Mouse (Mus musculus): ENCODE results near the gene Mlf2. TPM values are rescaled to one million over a fixed set of nuclear protein-coding genes. Genes with fewer than 3 reads are reported as not detected.

The Mlf2 gene
- polyA plus RNA-seq, 1 experiment from 2014 or later: 406 TPM

GRCm38 (mm10) chr6:124920318-124921085 is 10.7 kb upstream of the Mlf2 start:
- H3K27ac ChIP-seq (replicated peaks; ENCODE audit: low read depth, low read length): peak overlapping the region; percentile 96
- WGBS: 24% methylated on average over 9 of the region's 9 CpGs
- peak overlapping the region; percentile 30 for H3K4me2 ChIP-seq (ENCODE audit: low read depth, severe bottlenecking)
- H3K27me3 ChIP-seq (ENCODE audit: control insufficient read depth, insufficient read depth, low read length): no peaks in the 10 kb centered on the region
- H3K36me3 ChIP-seq (ENCODE audit: control insufficient read depth, insufficient read depth, low read length): no peaks in the 10 kb centered on the region; the same call in 1 of the 2 replicates
- H3K9ac ChIP-seq (ENCODE audit: low read length): peak overlapping the region; percentile 56
- no peak overlapping the region for H3K4me3 ChIP-seq (ENCODE audit: low read depth, low read length)
- H3K9me3 ChIP-seq (ENCODE audit: control insufficient read depth, low read length): no peaks in the 10 kb centered on the region
- H3K4me1 ChIP-seq (ENCODE audit: control insufficient read depth, insufficient read depth, low read length): peaks cover 36% of the 10 kb centered on the region
- ATAC-seq (ENCODE audit: insufficient number of reproducible peaks, low FRiP score, low TSS enrichment, low read depth) (no peak), DNase-seq (ENCODE audit: low spot score) (no peak)

- no peaks in the 10 kb centered on the region for H3K9me3 ChIP-seq (ENCODE audit: control insufficient read depth, low read length)
- no peaks in the 10 kb centered on the region for H3K27me3 ChIP-seq (ENCODE audit: control insufficient read depth, insufficient read depth, low read length)
- 80% methylated on average over 4 of the region's 4 CpGs for WGBS
- H3K4me2 ChIP-seq (ENCODE audit: low read depth, severe bottlenecking): no peak overlapping the region
- H3K36me3 ChIP-seq (ENCODE audit: control insufficient read depth, insufficient read depth, low read length): no peaks in the 10 kb centered on the region
- DNase-seq (ENCODE audit: low spot score) (no peak), ATAC-seq (ENCODE audit: insufficient number of reproducible peaks, low FRiP score, low TSS enrichment, low read depth) (no peak)
- H3K4me3 ChIP-seq (ENCODE audit: low read depth, low read length): no peak overlapping the region
- no peak overlapping the region for H3K9ac ChIP-seq (ENCODE audit: low read length)
- peaks cover 30% of the 10 kb centered on the region for H3K4me1 ChIP-seq (ENCODE audit: control insufficient read depth, insufficient read depth, low read length)
- no peak overlapping the region; the same call in 1 of the 2 replicates for H3K27ac ChIP-seq (replicated peaks; ENCODE audit: low read depth, low read length)
Observed at GRCm38 (mm10) chr6:124921539-124921938, 9.6 kb upstream of the Mlf2 start.

GRCm38 (mm10) chr6:124925173-124925793 is 5.9 kb upstream of the Mlf2 start:
- no peak for ATAC-seq (ENCODE audit: insufficient number of reproducible peaks, low FRiP score, low TSS enrichment, low read depth)
- Histone ChIP-seq H3K4me2 (ENCODE audit: low read depth, severe bottlenecking) (0 out of 2 replicates have a peak overlapping the region, but pooled peaks have one; percentile 0), H3K9me3 (ENCODE audit: control insufficient read depth, low read length) (no peaks in the 10 kb centered on the region), H3K9ac (ENCODE audit: low read length) (no peak overlapping the region), H3K27me3 (ENCODE audit: control insufficient read depth, insufficient read depth, low read length) (no peaks in the 10 kb centered on the region), H3K4me1 (ENCODE audit: control insufficient read depth, insufficient read depth, low read length) (peaks cover 23% of the 10 kb centered on the region), H3K27ac (replicated peaks; ENCODE audit: low read depth, low read length) (no peak overlapping the region), H3K4me3 (ENCODE audit: low read depth, low read length) (no peak overlapping the region), H3K36me3 (ENCODE audit: control insufficient read depth, insufficient read depth, low read length) (no peaks in the 10 kb centered on the region)
- peak; percentile 51 for DNase-seq (ENCODE audit: low spot score)
- 18% methylated on average over 12 of the region's 12 CpGs for WGBS

GRCm38 (mm10) chr6:124925941-124926340 is 5.2 kb upstream of the Mlf2 start:
- ATAC-seq (ENCODE audit: insufficient number of reproducible peaks, low FRiP score, low TSS enrichment, low read depth) (no peak), DNase-seq (ENCODE audit: low spot score) (no peak)
- H3K4me2 ChIP-seq (ENCODE audit: low read depth, severe bottlenecking): no peak overlapping the region
- H3K4me1 ChIP-seq (ENCODE audit: control insufficient read depth, insufficient read depth, low read length): peaks cover 19% of the 10 kb centered on the region
- H3K36me3 ChIP-seq (ENCODE audit: control insufficient read depth, insufficient read depth, low read length): no peaks in the 10 kb centered on the region
- 58% methylated on average over 5 of the region's 5 CpGs for WGBS
- no peaks in the 10 kb centered on the region for H3K9me3 ChIP-seq (ENCODE audit: control insufficient read depth, low read length)
- H3K4me3 ChIP-seq (ENCODE audit: low read depth, low read length): no peak overlapping the region
- no peak overlapping the region for H3K9ac ChIP-seq (ENCODE audit: low read length)
- H3K27ac ChIP-seq (replicated peaks; ENCODE audit: low read depth, low read length): 0 out of 2 replicates have a peak overlapping the region, but pooled peaks have one; percentile 12
- no peaks in the 10 kb centered on the region for H3K27me3 ChIP-seq (ENCODE audit: control insufficient read depth, insufficient read depth, low read length)

- Histone ChIP-seq H3K4me1 (ENCODE audit: control insufficient read depth, insufficient read depth, low read length) (peaks cover 15% of the 10 kb centered on the region), H3K36me3 (ENCODE audit: control insufficient read depth, insufficient read depth, low read length) (peaks cover 11% of the 10 kb centered on the region), H3K9me3 (ENCODE audit: control insufficient read depth, low read length) (no peaks in the 10 kb centered on the region), H3K9ac (ENCODE audit: low read length) (no peak overlapping the region), H3K27ac (replicated peaks; ENCODE audit: low read depth, low read length) (peak overlapping the region; percentile 82), H3K27me3 (ENCODE audit: control insufficient read depth, insufficient read depth, low read length) (no peaks in the 10 kb centered on the region), H3K4me3 (ENCODE audit: low read depth, low read length) (peak overlapping the region; percentile 91), H3K4me2 (ENCODE audit: low read depth, severe bottlenecking) (peak overlapping the region; percentile 18)
- ATAC-seq (ENCODE audit: insufficient number of reproducible peaks, low FRiP score, low TSS enrichment, low read depth) (no peak; the same call in 1 of the 2 replicates), DNase-seq (ENCODE audit: low spot score) (no peak)
- WGBS: 51% methylated on average over 1 of the region's 1 CpGs
Observed at GRCm38 (mm10) chr6:124930231-124930630, 955 bp upstream of the Mlf2 start.

GRCm38 (mm10) chr6:124931525-124932313 is 533 bp downstream of the Mlf2 start:
- peak; percentile 58 for DNase-seq (ENCODE audit: low spot score)
- H3K4me1 ChIP-seq (ENCODE audit: control insufficient read depth, insufficient read depth, low read length): peaks cover 10% of the 10 kb centered on the region
- ATAC-seq (ENCODE audit: insufficient number of reproducible peaks, low FRiP score, low TSS enrichment, low read depth): peak; percentile 58
- H3K4me2 ChIP-seq (ENCODE audit: low read depth, severe bottlenecking): peak overlapping the region; percentile 71
- H3K27ac ChIP-seq (replicated peaks; ENCODE audit: low read depth, low read length): peak overlapping the region; percentile 82
- no peaks in the 10 kb centered on the region for H3K9me3 ChIP-seq (ENCODE audit: control insufficient read depth, low read length)
- H3K4me3 ChIP-seq (ENCODE audit: low read depth, low read length): peak overlapping the region; percentile 91
- no peaks in the 10 kb centered on the region for H3K27me3 ChIP-seq (ENCODE audit: control insufficient read depth, insufficient read depth, low read length)
- H3K36me3 ChIP-seq (ENCODE audit: control insufficient read depth, insufficient read depth, low read length): peaks cover 19% of the 10 kb centered on the region
- WGBS: 1% methylated on average over 47 of the region's 48 CpGs
- peak overlapping the region; percentile 91 for H3K9ac ChIP-seq (ENCODE audit: low read length)

- H3K27me3 ChIP-seq (ENCODE audit: control insufficient read depth, insufficient read depth, low read length): no peaks in the 10 kb centered on the region
- peaks cover 19% of the 10 kb centered on the region for H3K36me3 ChIP-seq (ENCODE audit: control insufficient read depth, insufficient read depth, low read length)
- 55% methylated on average over 12 of the region's 12 CpGs for WGBS
- ATAC-seq (ENCODE audit: insufficient number of reproducible peaks, low FRiP score, low TSS enrichment, low read depth) (no peak), DNase-seq (ENCODE audit: low spot score) (no peak)
- peak overlapping the region; percentile 91 for H3K4me3 ChIP-seq (ENCODE audit: low read depth, low read length)
- H3K4me1 ChIP-seq (ENCODE audit: control insufficient read depth, insufficient read depth, low read length): peaks cover 10% of the 10 kb centered on the region
- H3K4me2 ChIP-seq (ENCODE audit: low read depth, severe bottlenecking): peak overlapping the region; percentile 71
- H3K9me3 ChIP-seq (ENCODE audit: control insufficient read depth, low read length): no peaks in the 10 kb centered on the region
- H3K9ac ChIP-seq (ENCODE audit: low read length): peak overlapping the region; percentile 91
- 0 out of 2 replicates have a peak overlapping the region, but pooled peaks have one; percentile 25 for H3K27ac ChIP-seq (replicated peaks; ENCODE audit: low read depth, low read length)
Observed at GRCm38 (mm10) chr6:124932314-124932695, 1.1 kb downstream of the Mlf2 start.

GRCm38 (mm10) chr6:124933127-124933526 is 1.9 kb downstream of the Mlf2 start:
- DNase-seq (ENCODE audit: low spot score) (no peak), ATAC-seq (ENCODE audit: insufficient number of reproducible peaks, low FRiP score, low TSS enrichment, low read depth) (no peak)
- Histone ChIP-seq H3K9me3 (ENCODE audit: control insufficient read depth, low read length) (no peaks in the 10 kb centered on the region), H3K36me3 (ENCODE audit: control insufficient read depth, insufficient read depth, low read length) (peaks cover 19% of the 10 kb centered on the region), H3K4me1 (ENCODE audit: control insufficient read depth, insufficient read depth, low read length) (peaks cover 10% of the 10 kb centered on the region), H3K4me2 (ENCODE audit: low read depth, severe bottlenecking) (no peak overlapping the region), H3K4me3 (ENCODE audit: low read depth, low read length) (no peak overlapping the region), H3K27ac (replicated peaks; ENCODE audit: low read depth, low read length) (no peak overlapping the region), H3K27me3 (ENCODE audit: control insufficient read depth, insufficient read depth, low read length) (no peaks in the 10 kb centered on the region), H3K9ac (ENCODE audit: low read length) (no peak overlapping the region)
- WGBS: 88% methylated on average over 3 of the region's 3 CpGs

Measured in limb, embryonic 11.5 days (tissue).